Mouse (Mus musculus) neural tube, embryonic 14.5 days (tissue): Measurements from ENCODE around the gene Usp49. TPM values are rescaled to one million over a fixed set of nuclear protein-coding genes. Genes with fewer than 3 reads are reported as not detected.

ENCODE experiments used
- ATAC-seq: fragments of 200-750 bp; cut with Nextera tagmentation; 2 replicates; pipeline ENCODE4 v1.8.0; 2017; ENCODE audit warnings: low read depth, mild to moderate bottlenecking, moderate TSS enrichment, moderate library complexity
- H3K27ac ChIP-seq: fragments of 300-500 bp; sonication (generic); 2 replicates; pipeline ENCODE4 v1.5.1; 2014; ENCODE audit warnings: low read depth, mild to moderate bottlenecking, control low read depth, low read length, moderate library complexity, mixed read lengths
- H3K27me3 ChIP-seq: fragments of 300-500 bp; sonication (generic); 2 replicates; pipeline ENCODE4 v1.6.1; 2014; ENCODE audit warnings: low read length; ENCODE audit not compliant: control insufficient read depth, insufficient read depth
- H3K36me3 ChIP-seq: fragments of 300-500 bp; sonication (generic); 2 replicates; pipeline ENCODE4 v1.6.1; 2014; ENCODE audit warnings: low read length, mixed read lengths; ENCODE audit not compliant: control insufficient read depth, insufficient read depth
- H3K4me1 ChIP-seq: fragments of 300-500 bp; sonication (generic); 2 replicates; pipeline ENCODE4 v1.6.1; 2014; ENCODE audit warnings: low read length; ENCODE audit not compliant: control insufficient read depth, insufficient read depth
- H3K4me2 ChIP-seq: fragments of 300-500 bp; sonication (generic); 2 replicates; pipeline ENCODE4 v1.6.1; 2014; ENCODE audit warnings: mild to moderate bottlenecking, low read depth, low read length, control low read depth
- H3K4me3 ChIP-seq: fragments of 300-500 bp; sonication (generic); 2 replicates; pipeline ENCODE4 v1.5.1; 2014; ENCODE audit warnings: low read depth, low read length, control low read depth, mixed read lengths
- H3K9ac ChIP-seq: fragments of 300-500 bp; sonication (generic); replicated peaks from 2 replicates; pipeline ENCODE4 v1.6.1; 2014; ENCODE audit warnings: low read depth, mild to moderate bottlenecking, control low read depth, low read length, mixed read lengths
- H3K9me3 ChIP-seq: fragments of 300-500 bp; sonication (generic); 2 replicates; pipeline ENCODE4 v1.6.1; 2016; ENCODE audit warnings: low read length; ENCODE audit not compliant: control insufficient read depth
- WGBS: fragments of 180-500 bp; shearing (Covaris S2); extraction: QIAGEN DNeasy Blood & Tissue Kit; methylation state at CpG from one replicate; pipeline ENCODE4 v1.1.7; 2014; 5-methylcytosine and 5-hydroxymethylcytosine counted together
- polyA plus RNA-seq: library from polyadenylated mRNA; unstranded; fragments of >200 nt; fragmentation: Nextera tagmentation; extraction: Ambion mirVana; gene quantifications from 2 replicates; pipeline ENCODE4 v1.2.1, GENCODE M21; 2014

The Usp49 gene
- polyA plus RNA-seq, 1 experiment from 2014 or later = 5.9 TPM

DNA sequence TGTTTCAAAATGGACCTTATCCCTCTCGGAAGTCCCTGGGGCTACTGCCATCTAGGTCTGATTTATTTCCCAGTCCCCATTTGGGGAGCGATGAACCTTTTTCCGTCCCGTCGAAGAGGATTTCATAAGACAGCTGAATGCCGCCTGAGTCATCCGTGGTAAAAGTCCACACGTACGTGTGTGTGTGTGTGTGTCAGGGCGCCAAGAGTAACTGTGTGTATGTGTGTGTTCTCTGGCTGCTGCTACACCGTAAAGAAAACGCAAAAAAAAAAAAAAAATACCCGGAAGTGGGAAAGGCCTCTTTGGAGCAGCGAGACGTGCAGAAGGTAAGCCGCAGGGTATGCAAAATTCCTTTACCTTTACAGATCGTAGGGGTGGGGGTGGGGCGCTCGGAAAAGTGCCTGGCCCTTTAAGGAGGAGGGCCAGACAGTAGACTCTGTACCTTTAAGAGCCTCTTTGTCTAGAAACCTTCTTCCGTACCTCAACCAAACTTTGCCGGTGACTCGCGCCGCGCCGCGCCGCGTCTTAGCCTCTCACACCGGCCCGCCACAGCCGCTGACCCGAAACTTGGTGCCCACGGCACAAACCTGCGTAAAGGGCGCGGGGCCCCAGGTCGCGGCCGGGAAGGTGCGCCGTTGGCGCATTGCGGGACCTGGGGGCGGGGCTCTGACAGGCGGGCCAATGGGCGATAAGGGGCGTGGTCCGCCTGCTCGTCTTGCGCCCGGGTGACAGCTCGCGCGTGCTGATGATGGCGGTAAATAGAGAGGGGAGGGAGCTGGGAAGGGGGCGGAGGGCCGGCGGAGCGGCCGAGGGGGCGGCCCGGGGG lies 1.4 kb upstream of the Usp49 start:
- Histone ChIP-seq H3K9ac (peak overlapping the region; percentile 77), H3K4me2 (peak overlapping the region; percentile 57), H3K27me3 (no peaks in the 10 kb centered on the region), H3K36me3 (peaks cover 3% of the 10 kb centered on the region; the same call in 1 of the 2 replicates), H3K4me1 (peaks cover 19% of the 10 kb centered on the region), H3K9me3 (no peaks in the 10 kb centered on the region), H3K27ac (peak overlapping the region; percentile 95), H3K4me3 (peak overlapping the region; percentile 63)
- WGBS = under 1% methylated on average over 59 of the region's 63 CpGs
- peak; percentile 93 for ATAC-seq

GRCm38 (mm10) chr17:47629717-47630677 lies 493 bp upstream of the Usp49 start:
- Histone ChIP-seq H3K4me2 (peak overlapping the region; percentile 80), H3K27ac (peak overlapping the region; percentile 95), H3K27me3 (no peaks in the 10 kb centered on the region), H3K9ac (peak overlapping the region; percentile 77), H3K36me3 (no peaks in the 10 kb centered on the region), H3K4me3 (peak overlapping the region; percentile 63), H3K9me3 (no peaks in the 10 kb centered on the region), H3K4me1 (peaks cover 19% of the 10 kb centered on the region)
- ATAC-seq = peak; percentile 58
- WGBS = under 1% methylated on average over 57 of the region's 61 CpGs

- no peak overlapping the region for H3K9ac ChIP-seq
- 69% methylated on average over 4 of the region's 4 CpGs for WGBS
Measured at GRCm38 (mm10) chr17:47632181-47632840, 1.8 kb downstream of the Usp49 start.

DNA sequence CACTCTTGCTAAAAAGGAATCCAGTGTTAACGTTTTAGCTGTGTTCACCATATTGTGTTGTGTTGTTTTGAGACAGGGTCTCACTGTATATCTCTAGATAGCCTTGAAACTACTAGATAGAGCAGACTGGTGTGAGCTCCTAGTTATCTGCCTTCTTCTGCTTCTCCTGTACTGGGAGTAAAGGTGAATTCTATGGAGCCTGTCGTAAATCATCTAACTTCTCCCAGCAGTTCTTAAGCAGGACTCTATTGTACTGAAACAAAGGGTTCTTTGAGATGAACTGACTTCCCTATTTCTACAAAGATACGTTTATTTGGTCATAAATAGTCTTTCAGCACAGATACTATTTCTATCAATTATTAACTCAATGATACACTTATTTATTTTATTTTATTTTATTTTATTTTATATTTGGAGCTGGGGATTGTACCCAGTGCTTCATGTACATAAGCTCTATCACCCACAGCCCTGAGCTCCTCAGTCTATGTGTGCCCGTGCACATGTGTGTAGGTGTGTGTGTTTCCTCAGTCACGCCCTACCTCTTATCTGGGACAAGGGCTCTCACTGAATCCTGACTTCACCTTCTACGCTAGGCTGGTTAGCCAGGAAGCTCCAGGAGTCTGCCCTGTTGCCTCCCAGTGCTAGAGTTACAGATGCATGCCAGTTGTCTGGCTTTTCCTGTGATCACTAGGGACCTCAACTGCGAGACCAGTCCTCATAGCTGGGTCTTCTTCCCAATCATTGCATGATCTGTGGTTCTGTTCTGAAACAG lies 3.7 kb downstream of the Usp49 start:
- Histone ChIP-seq H3K27ac (no peak overlapping the region), H3K9ac (no peak overlapping the region), H3K4me2 (no peak overlapping the region), H3K4me1 (peaks cover 19% of the 10 kb centered on the region), H3K36me3 (no peaks in the 10 kb centered on the region), H3K4me3 (no peak overlapping the region), H3K9me3 (no peaks in the 10 kb centered on the region), H3K27me3 (no peaks in the 10 kb centered on the region)
- 74% methylated on average over 7 of the region's 7 CpGs for WGBS
- ATAC-seq = no peak

More at GRCm38 (mm10) chr17:47632181-47632840, 1.8 kb downstream of the Usp49 start:
- Histone ChIP-seq H3K36me3 (no peaks in the 10 kb centered on the region), H3K4me2 (no peak overlapping the region), H3K27me3 (no peaks in the 10 kb centered on the region), H3K4me3 (no peak overlapping the region), H3K4me1 (peaks cover 19% of the 10 kb centered on the region), H3K27ac (no peak overlapping the region), H3K9me3 (no peaks in the 10 kb centered on the region)
- no peak for ATAC-seq

- Histone ChIP-seq H3K9ac (no peak overlapping the region), H3K4me2 (no peak overlapping the region), H3K27ac (no peak overlapping the region), H3K4me1 (no peaks in the 10 kb centered on the region), H3K4me3 (no peak overlapping the region), H3K9me3 (no peaks in the 10 kb centered on the region), H3K27me3 (no peaks in the 10 kb centered on the region), H3K36me3 (no peaks in the 10 kb centered on the region)
- 90% methylated on average over 2 of the region's 2 CpGs for WGBS
- no peak for ATAC-seq
Measured at GRCm38 (mm10) chr17:47642992-47643391, 12.5 kb downstream of the Usp49 start.

DNA sequence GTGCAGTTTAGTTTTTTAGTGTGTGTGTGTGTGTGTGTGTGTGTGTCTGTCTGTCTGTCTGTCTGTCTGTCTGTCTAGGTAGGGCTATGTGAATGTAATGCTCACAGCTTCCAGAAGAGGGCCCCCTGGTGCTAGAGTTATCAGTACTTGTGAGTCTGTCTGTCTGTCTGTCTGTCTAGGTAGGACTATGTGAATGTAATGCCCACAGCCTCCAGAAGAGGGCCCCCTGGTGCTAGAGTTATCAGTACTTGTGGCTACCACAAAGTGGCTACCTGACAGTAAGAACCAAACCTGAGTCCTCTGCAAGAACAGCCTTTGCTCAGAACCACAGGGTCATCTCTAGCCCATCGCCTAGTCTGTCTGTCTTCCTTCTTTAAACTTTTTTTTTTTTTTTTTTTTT lies 16.2 kb downstream of the Usp49 start:
- no peaks in the 10 kb centered on the region for H3K9me3 ChIP-seq
- 83% methylated on average over 1 of the region's 1 CpGs for WGBS
- no peak overlapping the region for H3K4me3 ChIP-seq
- no peaks in the 10 kb centered on the region for H3K27me3 ChIP-seq
- H3K4me1 ChIP-seq = no peaks in the 10 kb centered on the region
- ATAC-seq = no peak
- no peak overlapping the region for H3K27ac ChIP-seq
- no peak overlapping the region for H3K4me2 ChIP-seq
- H3K36me3 ChIP-seq = no peaks in the 10 kb centered on the region
- H3K9ac ChIP-seq = no peak overlapping the region

- no peak overlapping the region for H3K4me3 ChIP-seq
- ATAC-seq = no peak
- H3K36me3 ChIP-seq = no peaks in the 10 kb centered on the region
- H3K27me3 ChIP-seq = no peaks in the 10 kb centered on the region
- no peak overlapping the region for H3K4me2 ChIP-seq
- no peaks in the 10 kb centered on the region for H3K4me1 ChIP-seq
- no peaks in the 10 kb centered on the region for H3K9me3 ChIP-seq
- WGBS = 22% methylated on average over 4 of the region's 4 CpGs
- no peak overlapping the region for H3K27ac ChIP-seq
- H3K9ac ChIP-seq = no peak overlapping the region
Measured at GRCm38 (mm10) chr17:47648966-47649365, 18.5 kb downstream of the Usp49 start.

GRCm38 (mm10) chr17:47651953-47652352 lies 21.5 kb downstream of the Usp49 start:
- H3K27me3 ChIP-seq = no peaks in the 10 kb centered on the region
- no peak overlapping the region for H3K4me3 ChIP-seq
- H3K27ac ChIP-seq = no peak overlapping the region
- H3K4me2 ChIP-seq = no peak overlapping the region
- no peak overlapping the region for H3K9ac ChIP-seq
- no peak for ATAC-seq
- no peaks in the 10 kb centered on the region for H3K36me3 ChIP-seq
- no peaks in the 10 kb centered on the region for H3K4me1 ChIP-seq
- H3K9me3 ChIP-seq = no peaks in the 10 kb centered on the region
- 71% methylated on average over 2 of the region's 2 CpGs for WGBS
